Mouse (Mus musculus) liver, adult 2 months (tissue): Measurements from ENCODE around the gene Wtap. TPM values are rescaled to one million over a fixed set of nuclear protein-coding genes. Genes with fewer than 3 reads are reported as not detected.
"Not testable (repeated sequence)": the region's sequence is repeated elsewhere in the genome, so short reads cannot be mapped to it uniquely, and the experiment has no call there.

ENCODE experiments used
- DNase-seq: peaks from one replicate; pipeline ENCODE4 v3.0.0-alpha.2; 2011; ENCODE audit warnings: low read depth, low spot score; ENCODE audit errors: extremely low read depth
- H3K27ac ChIP-seq: fragments of 200-500 bp; replicated peaks from 2 replicates; pipeline ENCODE4 v1.5.1; 2012; ENCODE audit warnings: low read depth, mild to moderate bottlenecking, control low read depth, inconsistent platforms, low read length; ENCODE audit not compliant: insufficient read depth
- H3K27me3 ChIP-seq: fragments of 200-500 bp; 2 replicates; pipeline ENCODE4 v1.6.1; 2012; ENCODE audit warnings: mild to moderate bottlenecking, moderate library complexity, low read length, inconsistent platforms; ENCODE audit not compliant: control insufficient read depth, insufficient read depth
- H3K36me3 ChIP-seq: fragments of 200-500 bp; 2 replicates; pipeline ENCODE4 v1.6.1; 2012; ENCODE audit warnings: low read length, inconsistent platforms; ENCODE audit not compliant: control insufficient read depth, insufficient read depth
- H3K4me1 ChIP-seq: fragments of 200-500 bp; 2 replicates; pipeline ENCODE4 v1.6.1; 2011; ENCODE audit warnings: low read length; ENCODE audit not compliant: control insufficient read depth, insufficient read depth
- H3K4me3 ChIP-seq: fragments of 200-500 bp; 2 replicates; pipeline ENCODE4 v1.5.1; 2011; ENCODE audit warnings: low read depth, mild to moderate bottlenecking, control low read depth, low read length, moderate library complexity; ENCODE audit not compliant: insufficient read depth
- H3K79me2 ChIP-seq: fragments of 200-500 bp; 2 replicates; pipeline ENCODE4 v1.6.1; 2012; ENCODE audit warnings: inconsistent platforms, mild to moderate bottlenecking, low read length, moderate library complexity; ENCODE audit not compliant: control insufficient read depth, insufficient read depth
- H3K9ac ChIP-seq: fragments of 200-500 bp; 2 replicates; pipeline ENCODE4 v1.6.1; 2012; ENCODE audit warnings: low read depth, mild to moderate bottlenecking, control low read depth, inconsistent platforms, low read length
- CTCF ChIP-seq: fragments of 200-500 bp; IDR thresholded peaks from 2 replicates; pipeline ENCODE4 v1.5.1; 2011; ENCODE audit warnings: low read depth, low read length, control low read depth
- POLR2A ChIP-seq: fragments of 200-500 bp; IDR thresholded peaks from 2 replicates; pipeline ENCODE4 v1.6.1; 2011; ENCODE audit warnings: low read length, control low read depth; ENCODE audit not compliant: insufficient read depth; ENCODE audit errors: extremely low read depth
- WGBS: fragments of 180-500 bp; shearing (Covaris S2); methylation state at CpG from one replicate; pipeline ENCODE4 v1.1.7; 2018; 5-methylcytosine and 5-hydroxymethylcytosine counted together
- polyA plus RNA-seq: library from polyadenylated mRNA; depleted of rRNA; stranded (reverse); fragments of >200 nt; gene quantifications from 2 replicates; pipeline ENCODE4 v1.2.3, GENCODE M21; 2012
- total RNA-seq: library from RNA; depleted of rRNA; stranded (reverse); fragments of >200 nt; gene quantifications from 2 replicates; pipeline ENCODE4 v1.2.3, GENCODE M21; 2014

Wtap gene
- total and polyA plus RNA-seq, 2 experiments = 7.8 to 32.0 TPM

DNA sequence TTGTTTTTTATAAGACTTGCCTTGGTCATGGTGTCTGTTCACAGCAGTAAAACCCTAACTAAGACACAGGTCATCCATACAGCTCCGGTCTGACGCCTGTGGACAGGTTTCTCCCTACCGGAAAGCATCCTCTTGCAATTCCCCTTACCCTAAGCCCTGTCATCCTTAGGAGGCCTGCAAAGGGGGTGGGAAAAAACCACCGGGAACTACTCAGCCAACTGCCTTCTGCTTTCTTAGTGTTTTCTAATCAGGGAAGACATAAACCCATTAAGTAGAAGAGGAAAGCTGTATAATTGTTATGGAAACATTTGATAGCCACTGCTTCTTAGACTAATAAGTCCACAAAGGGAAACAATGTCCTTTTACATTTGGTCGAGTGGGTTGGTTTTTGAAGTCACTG lies 13.0 kb upstream of the Wtap start:
- Histone ChIP-seq H3K27ac (peak overlapping the region; percentile 56; the same call in 1 of the 2 replicates), H3K79me2 (no peaks in the 10 kb centered on the region; the same call in 1 of the 2 replicates), H3K9ac (no peak overlapping the region; the same call in 1 of the 2 replicates), H3K27me3 (no peaks in the 10 kb centered on the region), H3K4me3 (no peak overlapping the region), H3K4me1 (no peaks in the 10 kb centered on the region), H3K36me3 (peaks cover 15% of the 10 kb centered on the region)
- DNase-seq = no peak
- no peak for TF ChIP-seq POLR2A
- TF ChIP-seq CTCF = no peak
- 72% methylated on average over 5 of the region's 5 CpGs for WGBS

DNA sequence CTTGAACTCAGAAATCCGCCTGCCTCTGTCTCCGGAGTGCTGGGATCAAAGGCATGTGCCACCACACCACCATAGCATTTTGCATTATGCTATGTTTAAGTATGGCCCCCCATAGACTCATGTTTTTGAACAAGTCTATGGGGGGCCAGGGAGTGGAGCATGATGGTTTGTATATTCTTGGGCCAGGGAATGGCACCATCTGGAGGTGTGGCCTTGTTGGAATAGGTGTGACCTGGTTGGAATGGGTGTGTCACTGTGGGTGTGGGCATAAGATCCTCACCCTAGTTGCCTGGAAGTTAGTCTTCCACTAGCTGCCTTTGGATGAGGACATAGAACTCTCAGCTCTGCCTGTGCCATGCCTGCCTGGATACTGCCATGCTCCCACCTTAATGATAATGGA lies 12.6 kb upstream of the Wtap start, which contains the start of gene Sod2:
TSS of gene Sod2 (plus strand) at position 301 of the 400 bp plus-strand sequence.
- H3K27me3 ChIP-seq, H3K79me2 ChIP-seq, DNase-seq, H3K4me1 ChIP-seq: not testable (repeated sequence)
- WGBS = 93% methylated on average over 2 of the region's 2 CpGs
- H3K27ac ChIP-seq = peak within 1 kb of the TSS; percentile 56
- H3K9ac ChIP-seq = peak within 1 kb of the TSS; percentile 55; the same call in 1 of the 2 replicates
- H3K36me3 ChIP-seq = peaks cover 13% of the 10 kb centered on the region
- peak within 1 kb of the TSS; percentile 84 for H3K4me3 ChIP-seq

DNA sequence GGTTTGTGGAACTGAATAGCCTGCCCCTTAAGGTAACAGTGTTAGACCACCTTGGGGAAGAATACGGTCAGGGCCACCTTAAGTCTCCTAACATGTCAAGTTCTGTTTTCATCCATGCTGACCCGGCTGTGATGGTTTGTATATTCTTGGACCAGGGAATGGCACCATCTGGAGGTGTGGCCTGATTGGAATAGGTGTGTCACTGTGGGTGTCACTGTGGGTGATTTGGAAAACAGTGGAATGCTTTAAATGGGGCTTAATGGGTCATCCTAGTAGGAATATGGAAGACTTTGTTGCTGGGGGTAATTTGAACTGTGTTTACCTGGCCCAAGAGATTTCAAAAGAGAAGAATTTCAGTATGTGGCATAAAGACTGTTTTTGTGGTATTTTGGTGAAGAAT lies 10.5 kb upstream of the Wtap start:
- H3K27ac ChIP-seq, H3K27me3 ChIP-seq, H3K79me2 ChIP-seq, H3K9ac ChIP-seq, H3K36me3 ChIP-seq, DNase-seq, H3K4me3 ChIP-seq, H3K4me1 ChIP-seq: not testable (repeated sequence)
- 91% methylated on average over 2 of the region's 2 CpGs for WGBS

DNA sequence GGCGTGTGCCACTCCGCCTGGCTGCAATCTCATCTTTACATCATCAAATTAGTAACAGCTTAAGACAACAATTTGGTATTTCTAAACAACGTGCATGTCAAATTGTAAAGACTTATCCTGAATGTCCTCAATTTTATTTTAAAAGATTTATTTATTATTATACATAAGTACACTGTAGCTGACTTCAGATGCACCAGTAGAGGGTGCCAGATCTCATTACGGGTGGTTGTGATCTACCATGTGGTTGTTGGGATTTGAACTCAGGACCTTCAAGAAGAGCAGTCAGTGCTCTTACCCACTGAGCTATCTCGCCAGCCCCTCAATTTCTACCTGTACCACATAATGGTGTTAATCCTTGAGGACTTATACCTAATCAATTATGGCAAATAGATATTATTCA lies 8.3 kb upstream of the Wtap start:
- not testable (repeated sequence) for H3K79me2 ChIP-seq, H3K9ac ChIP-seq, H3K4me3 ChIP-seq, H3K36me3 ChIP-seq, H3K4me1 ChIP-seq, DNase-seq, H3K27ac ChIP-seq, H3K27me3 ChIP-seq
- 96% methylated on average over 5 of the region's 5 CpGs for WGBS

DNA sequence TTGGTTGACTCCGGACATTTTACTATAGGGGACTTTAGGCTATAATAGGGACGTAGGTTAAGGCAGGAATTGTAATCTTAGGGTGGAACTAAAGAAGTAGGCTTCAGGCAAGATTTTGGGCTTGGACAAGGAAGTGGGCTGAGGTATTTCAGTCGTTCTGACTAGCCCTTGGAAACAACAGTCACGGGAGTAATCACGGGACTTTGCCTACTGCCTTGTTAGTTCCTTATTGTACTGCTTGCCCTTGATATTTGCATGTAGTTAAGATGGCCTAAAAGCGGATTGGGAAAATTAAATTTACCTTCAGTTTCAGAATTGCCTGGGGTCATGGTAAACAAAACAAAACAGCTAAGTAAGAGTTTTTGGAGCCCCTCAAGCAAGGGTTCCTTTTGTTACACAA lies 5.1 kb upstream of the Wtap start:
- Histone ChIP-seq H3K4me1 (peaks cover 2% of the 10 kb centered on the region; the same call in 1 of the 2 replicates), H3K36me3 (no peaks in the 10 kb centered on the region), H3K9ac (no peak overlapping the region), H3K27me3 (no peaks in the 10 kb centered on the region), H3K4me3 (no peak overlapping the region), H3K27ac (no peak overlapping the region), H3K79me2 (no peaks in the 10 kb centered on the region; the same call in 1 of the 2 replicates)
- DNase-seq = no peak
- WGBS = 88% methylated on average over 6 of the region's 6 CpGs
- no peak for TF ChIP-seq CTCF
- no peak for TF ChIP-seq POLR2A

DNA sequence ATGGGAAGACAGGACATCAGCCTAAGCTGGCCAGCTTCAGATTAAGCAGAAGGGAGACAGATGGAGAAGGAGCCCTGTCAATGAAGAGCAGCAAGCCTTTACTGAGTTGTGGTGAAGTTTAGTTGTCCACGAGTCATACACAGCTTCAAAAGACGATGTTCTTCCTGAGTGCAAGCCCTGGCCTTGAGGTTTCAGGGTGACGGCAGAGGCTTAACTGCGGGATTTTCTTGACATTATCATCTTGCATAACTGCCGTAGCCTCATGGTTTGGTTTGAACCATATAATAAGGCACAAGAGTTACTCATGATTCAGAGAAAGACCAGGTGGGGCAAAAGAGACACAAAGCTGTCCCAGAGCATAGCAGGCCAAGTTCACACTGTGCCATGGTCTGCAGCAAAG lies 3.9 kb upstream of the Wtap start:
- DNase-seq = no peak
- WGBS = 88% methylated on average over 5 of the region's 5 CpGs
- H3K79me2 ChIP-seq = no peaks in the 10 kb centered on the region; the same call in 1 of the 2 replicates
- H3K4me1 ChIP-seq = peaks cover 2% of the 10 kb centered on the region; the same call in 1 of the 2 replicates
- no peak for TF ChIP-seq CTCF
- TF ChIP-seq POLR2A = no peak
- H3K27ac ChIP-seq = no peak overlapping the region
- H3K27me3 ChIP-seq = no peaks in the 10 kb centered on the region
- no peaks in the 10 kb centered on the region for H3K36me3 ChIP-seq
- no peak overlapping the region for H3K4me3 ChIP-seq
- H3K9ac ChIP-seq = no peak overlapping the region
